Mouse (Mus musculus): Measurements from ENCODE around the gene Gsg1l. TPM values are rescaled to one million over a fixed set of nuclear protein-coding genes. Genes with fewer than 3 reads are reported as not detected.
A peak's percentile ranks its signal among the peaks of the same experiment; 100 is the strongest.

Gene Gsg1l
- polyA plus RNA-seq, 1 experiment from 2014 or later: 4.4 TPM

DNA sequence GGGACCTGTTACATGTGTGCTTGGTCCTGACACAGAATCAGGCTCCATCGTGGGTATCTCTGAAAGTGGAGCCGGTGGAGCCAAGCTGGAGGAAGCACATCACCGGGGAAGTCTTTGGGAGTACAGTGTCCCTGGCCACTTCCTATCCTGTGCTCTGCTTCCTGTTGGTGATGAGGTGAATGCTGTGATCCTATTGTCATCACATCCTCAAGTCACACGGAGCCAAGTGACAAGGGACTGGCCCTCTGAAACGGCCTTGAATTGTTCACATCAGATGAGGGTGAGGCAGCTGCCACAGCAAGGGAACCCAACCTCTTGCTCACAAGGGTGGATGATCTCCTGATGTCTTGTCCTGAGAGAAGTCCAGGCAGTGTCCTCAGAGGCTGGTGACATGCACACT lies 14.4 kb upstream of the Gsg1l start:
- H3K9ac ChIP-seq (replicated peaks): no peak overlapping the region
- no peaks in the 10 kb centered on the region for H3K4me1 ChIP-seq
- peaks cover 41% of the 10 kb centered on the region for H3K36me3 ChIP-seq
- ATAC-seq (ENCODE audit: low FRiP score, low read depth): no peak
- H3K27ac ChIP-seq (replicated peaks): no peak overlapping the region
- WGBS: 81% methylated on average over 5 of the region's 5 CpGs
- no peaks in the 10 kb centered on the region for H3K27me3 ChIP-seq
- H3K9me3 ChIP-seq: no peaks in the 10 kb centered on the region
- no peak overlapping the region for H3K4me2 ChIP-seq (replicated peaks)
- H3K4me3 ChIP-seq: no peak overlapping the region

DNA sequence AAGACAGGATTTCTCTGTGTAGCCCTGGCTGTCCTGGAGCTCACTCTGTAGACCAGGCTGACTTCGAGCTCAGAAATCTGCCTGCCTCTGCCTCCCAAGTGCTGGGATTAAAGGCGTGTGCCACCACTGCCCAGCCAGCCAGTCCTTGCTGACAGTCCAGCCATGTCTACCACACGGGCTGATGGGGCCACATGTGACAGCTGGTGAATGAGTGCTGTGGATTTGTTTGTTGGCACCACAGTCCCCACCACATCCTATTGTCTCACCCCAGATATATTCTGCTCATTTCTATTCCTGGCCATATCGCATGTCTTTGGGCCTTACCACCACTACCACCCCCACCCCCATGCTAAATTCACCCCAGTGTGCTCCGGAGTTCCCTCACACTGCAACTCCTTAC lies 12.5 kb upstream of the Gsg1l start:
- H3K9ac ChIP-seq (replicated peaks): no peak overlapping the region
- H3K27ac ChIP-seq (replicated peaks): no peak overlapping the region
- 94% methylated on average over 5 of the region's 5 CpGs for WGBS
- ATAC-seq (ENCODE audit: low FRiP score, low read depth): no peak
- H3K4me2 ChIP-seq (replicated peaks): no peak overlapping the region
- H3K36me3 ChIP-seq: peaks cover 27% of the 10 kb centered on the region
- H3K27me3 ChIP-seq: no peaks in the 10 kb centered on the region
- H3K4me1 ChIP-seq: no peaks in the 10 kb centered on the region
- no peaks in the 10 kb centered on the region for H3K9me3 ChIP-seq
- H3K4me3 ChIP-seq: no peak overlapping the region

GRCm38 (mm10) chr7:126093162-126093561 lies 11.0 kb upstream of the Gsg1l start:
- Histone ChIP-seq H3K27me3 (no peaks in the 10 kb centered on the region), H3K4me2 (replicated peaks) (no peak overlapping the region), H3K4me3 (no peak overlapping the region), H3K9ac (replicated peaks) (no peak overlapping the region), H3K36me3 (peaks cover 12% of the 10 kb centered on the region; the same call in 1 of the 2 replicates), H3K4me1 (no peaks in the 10 kb centered on the region), H3K9me3 (no peaks in the 10 kb centered on the region), H3K27ac (replicated peaks) (no peak overlapping the region)
- 37% methylated on average over 3 of the region's 3 CpGs for WGBS
- ATAC-seq (ENCODE audit: low FRiP score, low read depth): no peak

DNA sequence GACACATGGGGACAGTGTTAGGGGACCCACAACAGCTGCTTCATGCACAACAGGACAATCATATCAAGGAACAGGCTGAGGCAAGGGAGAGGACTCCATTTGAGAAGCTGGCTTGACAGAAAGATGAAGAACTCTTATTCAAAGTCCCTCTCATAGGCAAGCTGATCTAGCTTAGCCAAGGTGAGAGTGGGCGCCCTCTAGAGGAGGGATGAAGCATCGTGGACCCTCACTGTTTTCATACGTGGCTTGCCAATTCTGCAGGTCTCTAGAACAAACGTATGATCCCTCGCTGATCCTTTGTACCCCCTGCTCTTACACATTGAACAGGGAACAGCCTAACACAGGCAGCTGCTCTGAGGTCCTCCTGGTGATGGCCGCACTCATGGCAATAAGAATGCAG lies 7.6 kb upstream of the Gsg1l start:
- Histone ChIP-seq H3K9me3 (no peaks in the 10 kb centered on the region), H3K4me1 (peaks cover 17% of the 10 kb centered on the region), H3K27ac (replicated peaks) (no peak overlapping the region), H3K4me3 (no peak overlapping the region), H3K4me2 (replicated peaks) (no peak overlapping the region), H3K36me3 (no peaks in the 10 kb centered on the region), H3K27me3 (peaks cover 13% of the 10 kb centered on the region), H3K9ac (replicated peaks) (no peak overlapping the region)
- WGBS: 18% methylated on average over 6 of the region's 6 CpGs
- no peak for ATAC-seq (ENCODE audit: low FRiP score, low read depth)

DNA sequence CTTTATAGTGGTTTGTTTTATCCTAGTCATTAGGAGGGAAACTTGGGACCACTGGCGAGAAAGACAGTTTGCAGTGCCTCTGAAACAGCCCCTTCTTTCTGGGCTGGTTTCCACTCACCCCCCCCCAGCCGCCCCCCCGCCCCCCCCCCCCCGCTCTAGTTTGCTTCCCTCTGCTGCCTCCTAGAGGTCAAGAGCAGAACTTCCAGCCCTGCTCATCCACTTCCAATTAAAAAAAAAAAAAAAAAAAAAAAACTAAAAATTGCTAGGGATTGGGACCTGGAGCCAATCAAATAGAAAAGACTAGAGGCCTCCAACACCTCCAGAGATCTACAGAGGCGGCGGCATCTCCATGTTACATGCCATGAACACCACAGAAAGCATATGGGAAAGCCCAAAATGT lies 5.9 kb upstream of the Gsg1l start:
- Histone ChIP-seq H3K4me2 (replicated peaks) (no peak overlapping the region), H3K36me3 (no peaks in the 10 kb centered on the region), H3K27me3 (peaks cover 29% of the 10 kb centered on the region), H3K4me1 (peaks cover 26% of the 10 kb centered on the region), H3K4me3 (no peak overlapping the region), H3K9ac (replicated peaks) (no peak overlapping the region), H3K27ac (replicated peaks) (no peak overlapping the region), H3K9me3 (no peaks in the 10 kb centered on the region)
- 27% methylated on average over 4 of the region's 6 CpGs for WGBS
- no peak for ATAC-seq (ENCODE audit: low FRiP score, low read depth)

DNA sequence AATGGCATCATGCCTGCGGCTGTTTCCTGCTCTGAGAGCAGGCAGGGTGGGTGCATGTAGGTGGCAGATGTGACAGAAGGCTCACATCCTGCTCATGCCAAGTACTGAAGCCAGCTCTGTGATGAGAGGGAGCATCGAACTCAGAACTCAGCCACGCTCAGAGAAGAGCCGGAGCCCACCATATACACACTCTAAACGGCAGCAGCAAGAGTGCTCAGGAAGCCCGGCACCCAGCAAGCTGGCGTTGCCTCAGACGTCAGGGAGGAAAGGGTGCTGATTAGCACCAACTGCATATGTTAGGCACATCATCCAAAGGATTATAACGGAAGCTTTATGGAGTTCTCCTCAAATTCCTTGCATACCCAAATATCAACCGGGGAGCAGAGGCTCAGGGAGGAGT lies 5.4 kb upstream of the Gsg1l start:
- Histone ChIP-seq H3K27ac (replicated peaks) (no peak overlapping the region), H3K9ac (replicated peaks) (no peak overlapping the region), H3K27me3 (peaks cover 35% of the 10 kb centered on the region), H3K4me3 (no peak overlapping the region), H3K4me1 (peaks cover 28% of the 10 kb centered on the region), H3K36me3 (no peaks in the 10 kb centered on the region), H3K4me2 (replicated peaks) (no peak overlapping the region), H3K9me3 (no peaks in the 10 kb centered on the region)
- 72% methylated on average over 10 of the region's 10 CpGs for WGBS
- ATAC-seq (ENCODE audit: low FRiP score, low read depth): no peak

DNA sequence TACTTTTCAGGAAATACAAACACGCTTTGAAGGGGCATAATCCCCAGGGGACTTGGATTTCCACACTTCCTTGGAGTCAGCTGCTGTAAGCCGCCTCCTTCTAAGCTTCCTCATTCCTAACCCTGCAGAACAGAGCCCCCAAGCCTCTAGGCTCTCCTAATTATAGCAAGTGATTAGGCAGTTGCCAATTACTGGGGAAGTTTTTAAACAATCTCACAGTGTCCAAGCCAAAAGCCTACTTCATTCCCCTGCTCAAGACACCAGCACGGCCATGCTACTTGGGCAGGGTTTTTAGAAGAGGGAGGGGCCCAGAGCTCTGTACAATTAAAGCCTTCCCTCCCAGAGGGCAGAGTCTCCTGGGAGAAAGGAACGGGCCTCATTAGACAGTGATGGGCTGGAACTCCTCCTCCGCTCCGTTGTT lies 4.1 kb upstream of the Gsg1l start:
- Histone ChIP-seq H3K9ac (replicated peaks) (no peak overlapping the region), H3K4me1 (peaks cover 41% of the 10 kb centered on the region), H3K27me3 (peaks cover 48% of the 10 kb centered on the region), H3K27ac (replicated peaks) (no peak overlapping the region), H3K36me3 (no peaks in the 10 kb centered on the region), H3K4me3 (no peak overlapping the region), H3K4me2 (replicated peaks) (no peak overlapping the region), H3K9me3 (no peaks in the 10 kb centered on the region)
- ATAC-seq (ENCODE audit: low FRiP score, low read depth): peak; percentile 53; the same call in 1 of the 2 replicates
- 14% methylated on average over 6 of the region's 6 CpGs for WGBS

DNA sequence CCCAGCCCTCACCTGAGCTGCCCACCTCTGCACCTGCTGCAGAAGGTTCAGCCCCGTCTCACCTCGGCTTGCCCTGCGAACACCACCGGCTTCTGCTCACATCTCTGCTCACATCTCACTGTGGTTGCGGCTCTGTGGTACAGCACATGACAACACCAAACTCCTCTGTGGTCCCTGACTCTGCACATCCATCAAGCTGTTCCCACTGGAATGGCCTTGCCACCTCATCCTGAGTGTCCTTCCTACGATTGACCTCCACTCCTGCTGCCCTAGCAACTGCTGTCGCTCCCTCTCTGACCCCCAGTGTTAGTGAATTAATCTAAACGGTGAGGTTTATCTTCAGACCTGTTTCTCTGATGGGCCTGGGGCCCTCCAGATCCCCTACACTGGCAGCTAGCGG lies 2.9 kb upstream of the Gsg1l start:
- Histone ChIP-seq H3K4me1 (peaks cover 41% of the 10 kb centered on the region), H3K9me3 (no peaks in the 10 kb centered on the region)
- 93% methylated on average over 9 of the region's 9 CpGs for WGBS

GRCm38 (mm10) chr7:126083980-126084348 lies 1.8 kb upstream of the Gsg1l start:
- 18% methylated on average over 4 of the region's 4 CpGs for WGBS
- H3K9ac ChIP-seq (replicated peaks): no peak overlapping the region
- no peaks in the 10 kb centered on the region for H3K36me3 ChIP-seq
- peaks cover 71% of the 10 kb centered on the region for H3K27me3 ChIP-seq
- no peak overlapping the region for H3K4me3 ChIP-seq
- H3K4me1 ChIP-seq: peaks cover 41% of the 10 kb centered on the region
- H3K9me3 ChIP-seq: no peaks in the 10 kb centered on the region
- no peak overlapping the region for H3K4me2 ChIP-seq (replicated peaks)
- H3K27ac ChIP-seq (replicated peaks): no peak overlapping the region
- ATAC-seq (ENCODE audit: low FRiP score, low read depth): no peak

More for the DNA sequence above, 2.9 kb upstream of the Gsg1l start:
- no peak for ATAC-seq (ENCODE audit: low FRiP score, low read depth)
- Histone ChIP-seq H3K9ac (replicated peaks) (no peak overlapping the region), H3K36me3 (no peaks in the 10 kb centered on the region), H3K4me3 (no peak overlapping the region), H3K4me2 (replicated peaks) (no peak overlapping the region), H3K27me3 (peaks cover 59% of the 10 kb centered on the region), H3K27ac (replicated peaks) (no peak overlapping the region)

DNA sequence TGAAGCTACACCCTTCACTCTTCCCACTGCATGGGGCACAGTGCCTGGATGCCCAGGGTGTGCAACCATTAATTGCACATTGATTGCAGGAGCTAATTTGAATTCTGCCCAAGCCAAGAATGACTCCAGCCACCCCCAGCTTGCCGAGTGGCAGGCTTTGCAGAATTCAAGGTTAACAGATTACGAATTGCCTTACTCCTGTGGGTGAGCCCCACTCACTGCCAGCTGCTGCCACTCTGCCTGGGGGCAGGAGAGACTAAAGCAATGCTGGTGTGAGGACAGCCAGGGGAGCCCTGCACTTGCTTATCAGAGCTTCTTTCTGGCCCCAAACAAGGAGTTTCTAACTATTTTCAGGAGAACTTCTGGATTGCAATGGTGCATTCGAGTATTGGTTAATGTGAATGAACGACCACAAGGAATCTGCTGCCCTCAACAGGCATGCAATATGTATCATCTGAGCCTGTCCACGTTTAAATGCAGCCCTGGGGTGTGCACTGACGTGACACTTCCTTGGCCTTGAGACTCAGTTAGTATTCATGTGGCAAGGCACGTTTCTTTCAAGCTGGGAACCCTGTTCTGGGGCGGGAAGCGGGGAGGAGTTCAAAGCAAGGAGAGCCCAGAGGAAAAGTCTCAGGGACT lies 1.2 kb upstream of the Gsg1l start:
- Histone ChIP-seq H3K9me3 (no peaks in the 10 kb centered on the region), H3K9ac (replicated peaks) (no peak overlapping the region), H3K4me3 (no peak overlapping the region), H3K36me3 (no peaks in the 10 kb centered on the region), H3K4me2 (replicated peaks) (no peak overlapping the region), H3K4me1 (peaks cover 41% of the 10 kb centered on the region), H3K27me3 (peaks cover 71% of the 10 kb centered on the region), H3K27ac (replicated peaks) (no peak overlapping the region)
- no peak for ATAC-seq (ENCODE audit: low FRiP score, low read depth)
- 23% methylated on average over 9 of the region's 9 CpGs for WGBS

- Histone ChIP-seq H3K27ac (replicated peaks) (no peak overlapping the region), H3K4me2 (replicated peaks) (peak overlapping the region; percentile 93), H3K9me3 (no peaks in the 10 kb centered on the region), H3K36me3 (no peaks in the 10 kb centered on the region), H3K27me3 (peaks cover 74% of the 10 kb centered on the region), H3K9ac (replicated peaks) (peak overlapping the region; percentile 62), H3K4me1 (peaks cover 36% of the 10 kb centered on the region), H3K4me3 (peak overlapping the region; percentile 60)
- under 1% methylated on average over 70 of the region's 80 CpGs for WGBS
- no peak; the same call in 1 of the 2 replicates for ATAC-seq (ENCODE audit: low FRiP score, low read depth)
Observed at GRCm38 (mm10) chr7:126081727-126082285, 405 bp downstream of the Gsg1l start.

GRCm38 (mm10) chr7:126080949-126081654 lies 1.1 kb downstream of the Gsg1l start:
- peaks cover 74% of the 10 kb centered on the region for H3K27me3 ChIP-seq
- H3K4me3 ChIP-seq: peak overlapping the region; percentile 60
- no peaks in the 10 kb centered on the region for H3K36me3 ChIP-seq
- peak overlapping the region; percentile 62 for H3K9ac ChIP-seq (replicated peaks)
- no peak overlapping the region for H3K27ac ChIP-seq (replicated peaks)
- H3K9me3 ChIP-seq: no peaks in the 10 kb centered on the region
- H3K4me2 ChIP-seq (replicated peaks): peak overlapping the region; percentile 93
- 21% methylated on average over 16 of the region's 16 CpGs for WGBS
- peaks cover 29% of the 10 kb centered on the region for H3K4me1 ChIP-seq
- no peak for ATAC-seq (ENCODE audit: low FRiP score, low read depth)

All from midbrain, embryonic 12.5 days (tissue).